Mouse (Mus musculus) kidney, postnatal 10 days (tissue): ENCODE data around the gene Adamts7.

Experiments
- DNase-seq: peaks from one replicate; pipeline ENCODE4 v3.0.0; 2021; ENCODE audit warnings: mixed read lengths

Gene Adamts7

GRCm38 (mm10) chr9:90162926-90163748 is at the start of gene Adamts7:
Gene Adamts7, plus strand, starts transcription at chr9:90163069.
- peak; percentile 82 for DNase-seq

- DNase-seq, result no peak
These were observed 49.7 kb upstream of the Adamts7 start for GRCm38 (mm10) chr9:90113151-90113550.

- peak; percentile 94 for DNase-seq
These were observed 49.0 kb upstream of the Adamts7 start for GRCm38 (mm10) chr9:90113651-90114566.

GRCm38 (mm10) chr9:90114567-90115307 is 48.1 kb upstream of the Adamts7 start, which contains the start of gene Morf4l1:
Gene Morf4l1, minus strand, starts transcription at chr9:90114774.
- peak; percentile 99 for DNase-seq

- DNase-seq, result no peak
These were observed 47.6 kb upstream of the Adamts7 start for GRCm38 (mm10) chr9:90115308-90115700.

- no peak for DNase-seq
These were observed 45.6 kb upstream of the Adamts7 start for GRCm38 (mm10) chr9:90117234-90117633.

GRCm38 (mm10) chr9:90122246-90122740 is 40.6 kb upstream of the Adamts7 start:
- no peak for DNase-seq

GRCm38 (mm10) chr9:90124156-90124872 is 38.6 kb upstream of the Adamts7 start:
- no peak for DNase-seq

GRCm38 (mm10) chr9:90124873-90125245 is 38.0 kb upstream of the Adamts7 start:
- DNase-seq, result peak; percentile 37

- no peak for DNase-seq
These were observed 37.3 kb upstream of the Adamts7 start for GRCm38 (mm10) chr9:90125416-90126099.

GRCm38 (mm10) chr9:90126260-90127010 is 36.4 kb upstream of the Adamts7 start:
- peak; percentile 88 for DNase-seq

- no peak for DNase-seq
These were observed 35.7 kb upstream of the Adamts7 start for GRCm38 (mm10) chr9:90127146-90127545.

GRCm38 (mm10) chr9:90128636-90129201 is 34.1 kb upstream of the Adamts7 start:
- DNase-seq, result no peak

GRCm38 (mm10) chr9:90133562-90134355 is 29.1 kb upstream of the Adamts7 start:
- DNase-seq, result no peak

- DNase-seq, result no peak
These were observed 27.4 kb upstream of the Adamts7 start for GRCm38 (mm10) chr9:90135466-90135865.

GRCm38 (mm10) chr9:90135963-90136677 is 26.7 kb upstream of the Adamts7 start:
- DNase-seq, result peak; percentile 30

GRCm38 (mm10) chr9:90136678-90136965 is 26.2 kb upstream of the Adamts7 start:
- DNase-seq, result peak; percentile 68

- DNase-seq, result peak; percentile 72
These were observed 17.1 kb upstream of the Adamts7 start for GRCm38 (mm10) chr9:90145788-90146187.

- peak; percentile 18 for DNase-seq
These were observed 16.0 kb upstream of the Adamts7 start for GRCm38 (mm10) chr9:90146869-90147268.
